Mouse (Mus musculus) testis, postnatal 10 days (tissue): ENCODE results near the gene Gm20388.

Experiments
- DNase-seq: peaks from one replicate; pipeline ENCODE4 v3.0.0; 2021; ENCODE audit warnings: low spot score

Gm20388 gene

DNA sequence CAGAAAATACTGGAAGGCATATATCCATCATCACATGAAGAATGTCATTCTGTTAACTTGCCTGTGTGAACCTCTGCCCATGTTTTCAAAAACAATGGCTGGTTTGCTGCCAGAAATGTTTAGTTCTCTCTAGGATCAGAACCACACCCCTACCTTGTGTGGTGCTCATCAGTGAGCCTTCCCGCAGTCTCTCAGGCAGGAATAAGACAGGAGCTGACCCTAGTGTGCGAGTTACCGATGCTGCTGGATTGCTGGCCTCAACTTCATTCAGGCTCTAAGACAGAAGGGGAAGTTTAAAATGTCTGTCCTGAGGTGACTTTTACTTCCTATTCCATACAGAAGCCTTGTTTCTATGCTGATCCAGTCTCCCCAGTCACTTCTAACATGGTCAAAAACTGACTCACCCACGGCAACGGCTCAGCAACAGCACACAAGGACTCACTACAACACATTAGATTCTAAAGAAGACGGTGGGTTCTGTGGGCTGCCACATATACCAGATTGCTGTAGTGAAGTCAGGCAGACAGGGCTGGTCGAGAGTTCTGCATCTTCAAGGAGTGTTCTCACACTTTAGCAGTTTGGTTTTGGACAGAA is 3018.1 kb downstream of the Gm20388 start:
- no peak for DNase-seq

DNA sequence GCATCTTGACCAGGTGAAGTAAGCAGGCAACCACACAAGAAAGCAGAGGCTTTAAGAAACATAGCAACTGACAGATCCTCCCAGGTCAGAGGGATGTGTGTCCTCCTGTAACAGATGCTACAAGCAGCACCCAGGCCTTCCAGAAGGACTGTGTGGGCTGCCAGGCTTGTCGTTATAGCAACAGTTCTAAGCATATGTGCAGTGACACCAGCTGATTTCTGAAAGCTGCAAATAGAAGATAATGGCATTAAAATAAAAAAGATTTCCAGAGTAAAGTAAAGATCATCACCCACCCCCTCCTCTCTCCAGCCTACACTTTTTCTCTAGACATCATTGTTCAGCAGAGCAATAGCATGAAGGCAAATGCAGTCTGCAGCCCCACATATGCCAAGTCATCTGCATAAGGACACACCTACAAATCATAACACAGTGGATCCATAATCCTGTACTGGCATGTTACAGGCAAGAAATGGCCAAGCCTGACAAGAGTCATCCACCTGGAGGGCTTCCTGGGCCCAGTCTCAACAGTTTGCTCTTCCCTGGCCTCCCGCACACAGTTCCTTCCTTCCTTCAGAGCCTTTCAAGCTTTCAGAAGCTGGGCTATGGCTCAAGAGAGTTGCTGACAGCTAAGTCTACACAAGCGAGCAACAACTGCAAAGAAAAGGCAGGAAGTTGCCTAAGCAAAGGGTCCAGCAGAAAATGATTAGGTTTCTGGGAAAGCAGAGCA is 3021.4 kb downstream of the Gm20388 start:
- DNase-seq = no peak

DNA sequence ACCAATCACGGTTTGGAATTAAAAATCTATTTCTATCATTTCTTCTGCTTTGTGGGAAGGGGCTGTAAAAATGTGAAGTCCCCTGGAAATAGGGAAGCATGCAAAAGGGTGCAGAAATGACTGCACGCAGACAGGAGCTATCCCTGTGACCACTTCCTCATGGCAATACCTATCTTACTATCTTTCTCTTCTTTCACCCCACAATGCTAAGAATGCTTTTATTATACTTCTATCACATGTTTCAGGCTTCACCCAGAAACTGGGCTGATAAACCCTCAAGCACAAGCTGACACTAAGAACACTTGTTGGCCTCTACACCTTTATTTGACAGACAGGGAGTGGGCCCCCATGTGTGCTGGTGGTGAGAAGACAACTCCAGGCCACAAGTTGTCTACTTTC is 3021.9 kb downstream of the Gm20388 start:
- DNase-seq = no peak

DNA sequence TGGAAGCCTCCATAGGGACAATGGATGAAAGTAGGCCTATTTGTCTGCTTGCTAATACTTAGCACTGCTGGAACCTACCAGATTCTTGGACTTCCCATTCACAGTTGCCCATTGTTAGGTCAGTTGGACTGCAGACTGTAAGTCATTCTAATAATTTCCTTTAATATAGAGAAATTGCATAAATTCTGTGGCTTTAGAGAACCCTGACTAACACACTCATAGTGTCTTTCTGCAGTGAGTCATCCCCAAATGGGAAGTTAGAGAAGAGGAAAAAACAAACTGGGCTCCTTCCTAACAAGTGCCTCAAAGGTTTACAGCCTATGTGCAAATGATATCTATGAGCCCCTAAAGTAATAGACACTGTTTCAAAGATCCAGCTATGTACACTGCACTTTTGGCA is 3023.3 kb downstream of the Gm20388 start:
- DNase-seq = no peak

DNA sequence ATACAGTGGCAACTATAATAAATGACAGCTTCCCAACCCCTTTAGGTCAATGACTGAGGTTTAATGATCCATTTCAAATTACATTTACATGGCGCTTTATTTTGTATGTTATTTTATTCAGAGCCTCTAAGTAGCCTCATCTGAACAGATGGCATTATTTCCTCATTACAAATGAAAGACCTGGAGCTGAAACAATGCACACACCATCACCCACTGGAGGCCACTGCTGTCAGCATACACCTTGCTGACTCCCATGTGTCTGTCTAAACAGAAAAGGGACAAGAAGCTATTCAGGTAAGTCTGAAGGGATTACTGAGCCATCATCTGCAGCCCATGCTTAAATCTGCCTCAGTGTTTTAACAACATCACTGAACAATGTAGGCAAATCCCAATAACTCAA is 3024.5 kb downstream of the Gm20388 start:
- no peak for DNase-seq

DNA sequence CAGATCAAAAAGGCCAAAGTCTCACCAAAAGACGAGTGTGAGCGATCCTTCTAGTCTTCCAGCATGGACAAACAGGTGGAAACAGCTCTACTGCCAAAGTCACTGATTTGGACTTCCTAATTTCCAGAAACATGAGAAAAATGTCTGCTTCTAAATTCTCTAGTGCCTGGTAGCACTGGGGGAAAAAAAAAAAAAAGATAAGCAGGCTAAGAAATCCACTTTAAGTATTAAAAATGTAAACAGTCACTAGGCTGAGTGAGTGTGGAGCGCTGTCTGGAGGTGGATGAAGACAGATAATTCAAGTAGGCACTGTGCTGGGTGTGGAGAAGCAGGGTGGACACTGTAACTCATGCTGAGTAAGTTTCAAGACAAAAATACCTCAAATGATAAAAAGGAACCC is 3025.3 kb downstream of the Gm20388 start:
- no peak for DNase-seq

DNA sequence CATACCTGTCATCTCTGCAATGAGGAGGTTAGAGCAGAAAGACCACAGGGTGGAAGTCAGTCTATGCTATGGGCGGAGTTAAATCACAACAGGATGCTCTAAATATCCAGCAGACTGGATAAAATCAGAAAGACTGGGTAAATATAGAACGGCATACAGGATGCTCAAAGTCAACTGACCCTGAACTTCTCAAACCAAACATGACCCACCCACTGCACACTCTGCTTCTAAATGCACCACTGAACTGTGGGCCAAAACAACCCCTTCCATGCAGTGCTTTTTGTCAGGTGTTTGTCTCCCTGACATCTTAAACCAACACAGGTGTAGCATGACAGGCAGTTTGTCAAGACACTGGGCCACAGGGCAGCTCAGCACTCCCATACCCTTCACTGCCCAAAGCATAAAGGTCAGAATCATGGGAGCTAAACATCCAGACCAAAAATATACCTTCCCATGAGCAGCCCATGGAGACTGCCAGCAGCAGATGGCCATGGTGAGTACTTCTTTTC is 3027.0 kb downstream of the Gm20388 start:
- DNase-seq = no peak

DNA sequence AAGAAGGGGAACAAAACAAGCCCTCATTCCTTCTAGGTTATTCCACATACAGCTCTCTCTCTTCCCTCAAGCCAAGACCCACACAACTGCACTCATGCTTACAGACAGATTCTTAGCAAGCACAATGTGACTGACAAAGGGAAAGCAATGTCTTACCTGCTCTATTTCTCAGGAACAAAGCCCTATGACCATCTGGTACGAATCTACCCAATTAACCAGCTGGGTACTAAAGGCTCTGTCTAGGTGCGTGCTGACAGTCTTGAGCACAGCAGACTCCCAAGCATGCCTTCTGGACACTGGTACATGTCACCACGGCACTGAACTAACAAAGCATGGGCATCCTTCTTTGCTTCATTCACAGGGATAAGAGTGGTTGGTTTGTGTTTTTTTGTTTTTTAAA is 3027.5 kb downstream of the Gm20388 start:
- DNase-seq = no peak

DNA sequence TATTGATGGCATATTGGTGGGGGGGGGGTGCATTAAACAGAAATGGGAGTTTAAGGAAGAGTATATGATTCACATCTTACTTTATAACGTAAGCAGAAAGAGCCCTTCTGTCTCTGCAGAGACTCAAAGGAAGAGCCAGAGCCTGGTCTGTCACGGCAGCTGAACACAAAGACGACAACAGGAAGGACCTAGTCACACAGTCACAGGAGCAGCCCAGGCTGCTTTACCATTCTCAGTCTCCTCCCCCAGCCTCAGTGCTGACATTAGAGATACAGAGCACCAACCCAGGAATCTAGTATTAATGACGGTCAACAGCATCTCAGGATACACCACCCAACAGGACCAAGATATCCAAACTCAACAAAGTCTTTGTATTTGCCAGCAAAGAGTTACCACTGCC is 3027.9 kb downstream of the Gm20388 start:
- no peak for DNase-seq

DNA sequence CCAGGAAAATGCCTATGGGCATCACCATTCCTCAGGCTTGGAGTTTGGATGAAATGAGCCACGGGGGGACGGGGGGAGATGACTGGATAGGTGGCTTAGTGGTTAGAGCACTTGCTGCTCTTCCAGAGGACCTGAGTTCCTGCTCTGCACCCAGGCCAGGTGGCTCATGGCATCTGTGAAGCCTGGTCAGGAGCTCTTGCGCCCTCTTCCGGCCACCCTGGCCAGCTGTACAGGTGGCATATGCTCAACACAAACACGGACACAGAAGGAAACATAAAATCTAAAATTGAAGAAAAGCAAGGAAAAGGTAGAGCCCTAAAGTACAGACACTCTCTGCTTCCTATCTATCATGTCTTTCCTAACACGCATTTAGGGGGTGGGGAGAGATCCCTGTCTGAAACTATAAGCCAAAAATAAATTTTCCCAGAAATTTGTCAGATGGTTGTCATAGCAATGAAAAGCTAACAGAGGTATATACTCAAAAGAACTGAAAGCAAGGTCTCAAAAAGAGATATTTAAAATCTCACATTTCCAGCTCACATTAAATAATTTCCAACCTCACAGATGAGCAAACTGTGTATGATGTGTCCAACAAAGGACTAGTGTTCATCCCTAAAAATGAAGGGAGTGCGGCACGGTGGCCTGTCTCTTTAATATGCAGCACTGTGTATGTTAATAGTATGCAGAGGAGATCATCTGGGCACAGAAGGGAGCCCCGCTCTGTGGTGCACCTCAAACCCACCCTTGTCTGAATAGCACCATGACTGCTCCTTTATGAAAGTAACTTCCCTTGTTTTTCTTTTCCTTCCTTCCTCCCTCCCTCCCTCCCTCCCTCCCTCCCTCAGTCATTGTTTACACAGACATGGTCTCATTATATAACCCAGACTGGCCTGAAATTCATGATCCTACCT is 3032.4 kb downstream of the Gm20388 start:
- DNase-seq = no peak

DNA sequence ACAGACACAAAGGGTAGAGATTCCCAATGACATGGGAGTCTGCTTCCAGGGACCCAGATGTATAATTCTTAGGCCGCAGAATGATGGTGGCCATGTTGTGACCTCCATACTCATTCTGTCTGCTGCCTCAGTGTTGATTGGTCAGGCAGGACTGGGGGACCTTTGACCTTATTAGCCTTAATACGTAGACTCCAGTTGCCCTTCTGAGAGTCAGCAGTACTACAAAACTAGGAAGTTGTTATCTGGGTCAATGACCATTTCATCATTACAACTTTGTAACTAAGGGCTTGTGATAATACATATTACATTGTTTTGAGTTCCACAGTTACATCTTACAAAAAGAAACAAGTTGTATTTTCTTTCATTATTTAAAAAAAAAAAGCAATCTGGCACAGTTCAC is 3035.1 kb downstream of the Gm20388 start:
- no peak for DNase-seq

DNA sequence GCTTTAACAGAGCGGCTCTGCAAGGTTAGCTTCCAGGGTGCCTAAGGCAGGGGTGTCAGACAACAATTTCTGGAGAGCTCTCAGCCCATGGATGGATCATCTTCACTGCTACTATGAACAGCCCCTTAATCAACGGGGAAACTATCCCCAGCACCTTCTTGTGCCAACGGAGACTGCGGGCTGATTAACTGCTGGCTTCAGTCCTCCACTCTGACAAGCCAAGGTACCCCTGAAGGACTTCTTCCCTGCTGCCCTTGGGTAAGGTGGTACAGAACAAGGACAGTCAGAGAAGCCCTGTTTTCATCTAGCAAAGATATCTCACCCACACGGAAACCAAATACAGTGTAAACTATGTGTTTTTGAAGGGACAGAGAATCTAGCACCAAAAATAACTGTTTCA is 3039.1 kb downstream of the Gm20388 start:
- DNase-seq = no peak

DNA sequence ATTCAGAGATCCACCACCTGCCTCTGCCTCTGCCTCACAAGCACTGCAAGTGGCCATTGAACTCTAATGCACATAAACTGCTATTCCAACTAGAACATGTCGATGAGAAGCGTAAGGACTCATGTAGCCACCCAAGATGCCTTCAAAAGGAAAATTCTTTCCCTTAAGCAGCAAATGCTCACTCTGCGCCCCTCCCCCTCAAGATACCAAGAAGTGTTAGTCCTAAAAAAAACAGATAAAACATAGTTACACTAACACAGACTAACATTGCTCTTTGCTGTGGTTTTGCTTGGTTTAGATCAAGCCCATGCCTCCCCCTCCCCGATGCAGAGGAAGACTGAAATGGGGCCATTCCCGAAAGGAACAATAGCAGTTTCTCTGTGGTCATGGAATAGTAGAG is 3040.8 kb downstream of the Gm20388 start:
- DNase-seq = no peak

DNA sequence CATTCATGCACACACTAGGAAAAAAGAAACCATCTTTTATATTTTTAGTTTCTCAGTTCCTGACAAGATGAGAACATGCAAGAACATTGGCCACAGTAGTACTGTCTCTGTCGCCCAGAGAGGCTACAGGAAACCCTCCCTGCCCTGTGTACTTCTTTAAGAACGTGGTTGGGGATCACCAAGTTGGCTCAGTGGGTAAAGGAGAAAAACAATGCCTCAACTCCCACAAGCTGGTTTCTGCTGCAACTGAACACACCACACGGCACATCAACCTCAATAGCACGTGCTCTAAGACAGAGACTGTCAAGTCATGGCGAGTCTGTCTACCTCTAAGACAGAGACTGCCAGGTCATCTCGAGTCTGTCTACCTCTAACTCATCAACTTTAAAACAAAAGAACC is 3042.4 kb downstream of the Gm20388 start:
- no peak for DNase-seq

DNA sequence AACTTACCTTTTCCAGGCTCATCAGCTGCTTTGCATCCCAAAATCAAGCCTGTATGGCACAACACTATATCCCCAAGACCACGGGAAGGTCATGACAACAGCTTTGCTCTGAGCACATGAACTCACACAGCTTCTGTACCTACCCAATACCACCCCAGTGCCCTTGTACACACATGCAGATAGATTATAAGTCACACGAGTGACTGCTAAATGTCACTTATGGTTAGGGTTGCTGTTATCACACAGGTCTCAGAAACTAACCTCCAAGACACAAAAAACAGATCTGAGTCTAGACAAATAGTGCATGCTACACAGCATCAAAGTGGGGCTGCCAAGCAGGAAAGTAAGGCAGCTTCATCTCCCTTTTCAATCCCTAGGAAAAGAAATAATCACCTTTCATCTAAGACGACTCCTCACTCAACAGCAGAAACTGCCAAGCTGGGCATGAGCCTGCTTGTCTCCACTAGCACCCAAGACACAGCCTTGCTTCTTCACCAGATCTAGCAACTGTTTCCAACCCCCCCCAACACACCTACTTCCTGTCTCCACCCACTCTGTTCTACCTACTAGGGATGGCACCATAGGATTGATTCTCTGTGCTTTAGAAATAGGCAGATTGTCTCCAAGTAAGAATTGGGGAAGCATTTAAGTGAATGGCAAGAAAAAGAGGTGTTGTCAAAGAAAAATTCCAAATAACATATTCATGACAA is 3043.6 kb downstream of the Gm20388 start:
- DNase-seq = no peak

DNA sequence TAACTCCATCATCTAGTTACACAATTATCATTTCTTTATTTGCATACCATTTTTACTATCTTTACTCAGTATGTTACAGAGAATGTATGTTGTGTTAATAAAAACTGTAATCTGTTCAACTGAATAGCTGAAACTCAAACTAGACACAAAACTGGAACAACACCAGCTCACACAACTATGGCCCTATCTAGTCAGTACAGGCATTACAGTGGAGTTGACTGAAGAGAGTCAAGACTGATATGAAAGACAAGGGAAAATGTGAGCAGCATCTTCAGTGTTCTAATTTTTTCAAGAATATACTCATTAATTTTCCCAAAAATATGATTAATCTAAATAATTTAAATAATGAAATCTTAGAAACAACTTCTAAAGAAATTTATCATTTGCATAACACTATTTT is 3044.6 kb downstream of the Gm20388 start:
- DNase-seq = no peak

DNA sequence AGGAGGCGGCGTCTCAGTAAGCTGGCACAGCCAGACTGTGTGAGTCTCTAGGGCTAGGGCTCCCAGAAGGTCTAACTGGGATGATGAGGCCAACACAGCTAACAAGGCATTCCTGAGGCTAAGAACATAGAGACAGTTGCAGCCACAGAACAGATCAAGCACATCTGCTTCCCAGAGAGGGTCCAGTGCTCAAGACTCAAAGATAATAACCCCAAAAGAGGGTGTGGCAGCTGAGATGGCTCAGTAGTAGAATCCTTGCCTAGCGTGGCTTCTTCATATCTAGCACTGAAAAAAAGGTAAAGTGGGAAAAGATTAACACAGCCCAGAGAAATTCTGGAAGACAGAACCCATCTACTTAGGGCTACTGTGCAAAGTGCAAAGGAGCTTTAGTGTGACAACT is 3045.4 kb downstream of the Gm20388 start:
- no peak for DNase-seq

DNA sequence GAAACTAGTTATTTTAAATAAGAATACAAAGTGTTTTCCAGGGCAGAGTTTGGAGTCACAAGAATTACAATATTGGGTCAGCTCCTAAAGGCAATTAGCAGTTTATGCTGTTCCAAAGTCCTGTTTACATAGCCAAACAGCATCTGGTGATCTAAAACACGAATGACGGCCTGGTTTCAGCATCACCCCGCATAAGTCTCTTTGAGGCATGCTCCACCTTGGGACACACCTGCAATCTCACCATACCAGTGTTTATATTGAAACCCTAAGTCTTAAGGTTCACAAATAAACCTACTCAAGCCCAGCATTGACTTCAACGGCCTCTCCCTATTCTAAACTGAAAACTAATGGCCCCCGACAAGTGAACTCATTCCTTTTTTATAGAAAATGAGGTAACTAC is 3049.7 kb downstream of the Gm20388 start:
- no peak for DNase-seq

DNA sequence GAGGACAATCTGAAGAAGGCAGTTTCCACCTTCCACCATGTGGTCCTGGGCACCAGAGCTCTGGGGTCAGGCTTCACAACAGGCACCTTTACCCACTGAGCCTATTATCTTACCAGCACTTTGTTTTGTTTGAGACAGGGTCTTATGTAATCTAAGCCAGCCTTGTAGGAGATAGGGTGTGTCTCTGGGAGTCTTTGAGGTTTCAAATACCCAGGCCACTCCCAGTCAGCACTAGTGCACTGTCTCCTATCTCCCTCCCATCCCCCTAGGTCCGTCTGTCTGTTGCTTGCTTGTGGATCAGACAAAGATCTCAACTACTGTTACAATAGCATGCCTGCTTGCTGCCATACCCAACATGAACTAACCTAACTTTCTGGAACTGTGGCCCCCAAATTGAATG is 3050.3 kb downstream of the Gm20388 start:
- no peak for DNase-seq

DNA sequence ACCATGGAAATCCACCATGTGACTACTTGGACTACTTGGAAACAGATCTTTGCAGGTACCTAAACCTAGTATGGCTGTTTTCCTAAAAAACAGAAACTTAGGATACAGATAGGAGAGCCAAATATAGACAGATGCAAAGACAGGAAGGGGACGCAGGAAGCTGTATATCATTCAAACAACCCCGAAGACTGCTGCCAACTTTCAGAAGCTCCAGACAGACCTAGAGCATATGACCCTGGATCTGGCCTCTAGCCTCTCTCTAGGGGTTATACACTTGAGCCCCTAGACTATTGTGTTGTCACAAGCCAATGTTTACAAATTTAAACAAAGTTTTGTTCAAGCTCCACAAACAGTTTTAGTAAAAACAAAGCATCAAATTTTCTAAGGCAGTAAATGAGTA is 3050.8 kb downstream of the Gm20388 start:
- no peak for DNase-seq

DNA sequence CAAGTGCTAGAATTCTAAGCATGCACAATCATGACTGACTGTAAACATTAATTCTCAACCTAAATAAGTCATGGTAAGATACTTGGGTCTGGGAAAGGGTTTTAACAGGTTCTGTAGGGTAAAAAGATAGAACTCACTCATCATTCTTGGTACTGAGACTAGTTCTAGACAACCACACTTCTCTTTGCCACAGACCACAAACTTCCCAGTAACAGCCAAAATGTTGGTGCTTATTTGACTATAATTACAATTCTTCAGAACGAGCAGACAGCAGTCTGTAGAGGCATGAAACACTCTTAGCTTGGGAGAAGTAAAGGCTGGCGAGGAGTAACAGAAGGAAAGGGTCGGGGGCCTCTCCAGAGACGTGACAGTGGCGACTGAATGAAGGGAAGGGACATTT is 3051.4 kb downstream of the Gm20388 start:
- DNase-seq = no peak

DNA sequence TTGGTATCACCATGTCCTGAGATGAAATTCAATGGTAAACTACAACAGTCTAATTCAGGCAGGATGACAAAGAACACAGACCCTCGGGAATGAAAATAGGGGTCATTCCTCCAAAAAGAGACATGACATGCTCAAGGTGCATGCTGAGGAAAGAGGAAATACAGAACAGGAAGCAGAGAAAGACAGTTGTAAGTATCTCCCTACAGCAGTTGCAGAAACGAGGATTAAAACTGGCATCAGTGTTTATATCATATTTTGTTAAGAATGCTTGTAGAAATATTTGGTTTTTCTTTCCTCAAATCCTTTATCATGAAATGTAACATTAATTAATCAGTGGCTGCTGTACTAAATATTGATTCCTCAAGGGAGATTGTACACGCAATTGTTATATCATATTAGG is 3056.0 kb downstream of the Gm20388 start:
- DNase-seq = no peak
